Mouse (Mus musculus) spleen, adult 2 months (tissue): ENCODE data around the gene Nuak1.

Experiments
- CTCF ChIP-seq: fragments of 200-500 bp; IDR thresholded peaks from 2 replicates; pipeline ENCODE4 v1.5.1; 2011; ENCODE audit warnings: mild to moderate bottlenecking, inconsistent platforms; ENCODE audit not compliant: insufficient read depth, insufficient read length, insufficient replicate concordance; ENCODE audit errors: extremely low read depth
- POLR2A ChIP-seq: fragments of 200-500 bp; IDR thresholded peaks from 2 replicates; pipeline ENCODE4 v1.6.1; 2011; ENCODE audit warnings: low read depth, low read length, inconsistent platforms

DNA sequence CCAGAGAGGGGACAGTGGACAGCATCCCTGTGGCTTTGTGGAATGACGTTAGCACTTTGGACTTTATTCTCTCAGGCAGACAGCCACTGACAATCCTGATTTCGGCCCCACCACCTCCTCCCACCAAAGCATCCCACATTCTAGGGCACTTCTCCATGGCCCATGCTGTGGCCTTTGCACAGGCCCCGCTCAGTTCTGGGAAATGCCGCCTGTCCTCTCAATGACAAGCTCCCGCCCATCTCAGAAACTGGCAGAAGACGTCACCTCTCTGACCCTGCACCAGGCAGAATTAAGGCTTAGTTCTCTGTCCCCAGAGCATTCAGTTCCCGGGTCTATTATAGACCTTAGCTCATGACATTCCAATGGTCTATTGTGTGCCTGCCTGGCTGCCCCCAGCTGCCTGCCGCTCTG lies 7.0 kb upstream of the Nuak1 start:
- TF ChIP-seq CTCF: no peak
- TF ChIP-seq POLR2A: no peak
